Mouse (Mus musculus): Measurements from ENCODE around the gene Als2cl. TPM values are rescaled to one million over a fixed set of nuclear protein-coding genes. Genes with fewer than 3 reads are reported as not detected.

The Als2cl gene
- polyA plus RNA-seq, 1 experiment = 145 TPM

- Histone ChIP-seq H3K4me3 (ENCODE audit: control insufficient read depth, insufficient read depth, low read length) (no peak overlapping the region), H3K4me1 (replicated peaks; ENCODE audit: control insufficient read depth, insufficient read depth, low read length) (peaks cover 84% of the 10 kb centered on the region), H3K36me3 (ENCODE audit: control insufficient read depth, insufficient read depth, low read length) (peaks cover 25% of the 10 kb centered on the region), H3K27me3 (ENCODE audit: control insufficient read depth, insufficient read depth, low read length) (no peaks in the 10 kb centered on the region), H3K27ac (ENCODE audit: control insufficient read depth, insufficient read depth, low read length) (peak overlapping the region; percentile 56; the same call in 1 of the 2 replicates)
- no peak for TF ChIP-seq POLR2A (IDR thresholded peaks at IDR 0.05; ENCODE audit: control insufficient read depth, extremely low read depth, insufficient read depth, low read length, poor library complexity)
- no peak for TF ChIP-seq CTCF (IDR thresholded peaks at IDR 0.05; ENCODE audit: borderline replicate concordance, control insufficient read depth, extremely low read depth, insufficient read depth, low read length, poor library complexity)
- DNase-seq = no peak
- 97% methylated on average over 14 of the region's 14 CpGs for WGBS
Observed at GRCm38 (mm10) chr9:110888935-110889334, 9.3 kb downstream of the Als2cl start.

DNA sequence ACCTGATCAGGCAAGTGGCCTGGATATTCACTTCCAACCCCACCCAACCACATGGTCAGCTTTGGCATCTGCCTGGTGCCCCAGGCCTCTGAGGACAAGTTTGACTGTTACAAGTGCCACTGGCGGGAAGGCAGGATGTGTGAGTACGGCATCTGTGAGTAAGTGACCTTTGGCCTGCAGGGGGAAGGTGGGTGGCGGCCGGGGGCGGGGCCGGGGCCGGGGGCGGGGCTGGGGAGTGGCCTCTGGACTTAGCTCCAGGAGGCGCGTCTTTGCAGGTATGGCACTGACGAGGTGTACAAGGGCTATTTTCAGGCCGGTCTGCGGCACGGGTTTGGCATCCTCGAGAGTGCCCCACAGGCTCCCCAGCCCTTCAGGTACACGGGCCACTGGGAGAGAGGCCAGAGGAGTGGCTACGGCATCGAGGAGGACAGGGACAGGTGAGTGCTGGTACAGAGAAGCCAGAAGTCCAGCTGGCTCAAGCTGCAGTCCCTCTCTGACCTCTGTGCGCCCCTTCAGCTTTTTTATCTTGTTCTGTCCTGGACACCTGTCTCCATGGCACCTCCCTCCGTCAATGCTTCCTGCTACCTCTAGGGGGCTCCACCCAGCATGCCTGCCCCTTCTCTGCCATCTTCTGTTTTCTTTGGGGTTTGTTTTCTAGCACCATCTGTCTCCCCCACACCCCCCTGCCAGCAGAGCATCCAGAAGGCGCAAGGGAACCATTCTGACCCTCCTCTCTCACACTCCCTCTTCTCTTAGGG, 10.5 kb downstream of the Als2cl start:
- DNase-seq = peak; percentile 3
- H3K4me3 ChIP-seq (ENCODE audit: control insufficient read depth, insufficient read depth, low read length) = no peak overlapping the region
- no peak overlapping the region for H3K27ac ChIP-seq (ENCODE audit: control insufficient read depth, insufficient read depth, low read length)
- H3K27me3 ChIP-seq (ENCODE audit: control insufficient read depth, insufficient read depth, low read length) = no peaks in the 10 kb centered on the region
- peaks cover 87% of the 10 kb centered on the region for H3K4me1 ChIP-seq (replicated peaks; ENCODE audit: control insufficient read depth, insufficient read depth, low read length)
- peaks cover 25% of the 10 kb centered on the region for H3K36me3 ChIP-seq (ENCODE audit: control insufficient read depth, insufficient read depth, low read length)
- TF ChIP-seq CTCF (IDR thresholded peaks at IDR 0.05; ENCODE audit: borderline replicate concordance, control insufficient read depth, extremely low read depth, insufficient read depth, low read length, poor library complexity) = peak; percentile 17; the same call in 1 of the 2 replicates
- TF ChIP-seq POLR2A (IDR thresholded peaks at IDR 0.05; ENCODE audit: control insufficient read depth, extremely low read depth, insufficient read depth, low read length, poor library complexity) = no peak
- 86% methylated on average over 21 of the region's 21 CpGs for WGBS

GRCm38 (mm10) chr9:110891077-110891828, 11.6 kb downstream of the Als2cl start:
- no peak overlapping the region for H3K4me3 ChIP-seq (ENCODE audit: control insufficient read depth, insufficient read depth, low read length)
- no peak for TF ChIP-seq CTCF (IDR thresholded peaks at IDR 0.05; ENCODE audit: borderline replicate concordance, control insufficient read depth, extremely low read depth, insufficient read depth, low read length, poor library complexity)
- H3K27ac ChIP-seq (ENCODE audit: control insufficient read depth, insufficient read depth, low read length) = no peak overlapping the region
- no peaks in the 10 kb centered on the region for H3K27me3 ChIP-seq (ENCODE audit: control insufficient read depth, insufficient read depth, low read length)
- DNase-seq = no peak
- peaks cover 87% of the 10 kb centered on the region for H3K4me1 ChIP-seq (replicated peaks; ENCODE audit: control insufficient read depth, insufficient read depth, low read length)
- peaks cover 22% of the 10 kb centered on the region for H3K36me3 ChIP-seq (ENCODE audit: control insufficient read depth, insufficient read depth, low read length)
- 53% methylated on average over 12 of the region's 12 CpGs for WGBS

GRCm38 (mm10) chr9:110892552-110892951, 12.9 kb downstream of the Als2cl start:
- Histone ChIP-seq H3K27ac (ENCODE audit: control insufficient read depth, insufficient read depth, low read length) (no peak overlapping the region), H3K4me1 (replicated peaks; ENCODE audit: control insufficient read depth, insufficient read depth, low read length) (peaks cover 88% of the 10 kb centered on the region), H3K27me3 (ENCODE audit: control insufficient read depth, insufficient read depth, low read length) (no peaks in the 10 kb centered on the region), H3K36me3 (ENCODE audit: control insufficient read depth, insufficient read depth, low read length) (peaks cover 21% of the 10 kb centered on the region), H3K4me3 (ENCODE audit: control insufficient read depth, insufficient read depth, low read length) (no peak overlapping the region)
- over 99% methylated on average over 3 of the region's 3 CpGs for WGBS
- TF ChIP-seq CTCF (IDR thresholded peaks at IDR 0.05; ENCODE audit: borderline replicate concordance, control insufficient read depth, extremely low read depth, insufficient read depth, low read length, poor library complexity) (no peak), POLR2A (IDR thresholded peaks at IDR 0.05; ENCODE audit: control insufficient read depth, extremely low read depth, insufficient read depth, low read length, poor library complexity) (no peak)
- DNase-seq = no peak

DNA sequence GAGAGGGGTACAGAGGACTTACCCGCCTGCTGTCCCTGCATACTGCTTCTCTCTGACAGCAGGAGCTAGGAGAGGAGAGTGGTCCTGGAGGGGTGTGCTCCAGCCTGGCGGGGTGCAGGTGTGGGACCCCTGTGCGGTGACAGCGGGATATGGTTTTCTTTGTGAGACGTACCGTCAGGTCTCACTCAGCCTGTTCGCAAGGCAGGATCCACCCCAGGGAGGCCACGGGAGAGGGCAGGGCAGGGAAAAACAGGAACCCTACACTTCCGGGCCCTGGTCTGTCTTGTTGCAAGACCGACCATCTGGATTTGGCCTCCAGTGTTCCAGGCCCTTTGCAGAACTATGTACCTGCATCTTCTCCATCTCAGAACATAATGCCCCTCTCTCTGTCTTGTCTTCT, 13.8 kb downstream of the Als2cl start:
- Histone ChIP-seq H3K27ac (ENCODE audit: control insufficient read depth, insufficient read depth, low read length) (no peak overlapping the region), H3K36me3 (ENCODE audit: control insufficient read depth, insufficient read depth, low read length) (peaks cover 26% of the 10 kb centered on the region), H3K4me1 (replicated peaks; ENCODE audit: control insufficient read depth, insufficient read depth, low read length) (peaks cover 89% of the 10 kb centered on the region), H3K4me3 (ENCODE audit: control insufficient read depth, insufficient read depth, low read length) (no peak overlapping the region), H3K27me3 (ENCODE audit: control insufficient read depth, insufficient read depth, low read length) (no peaks in the 10 kb centered on the region)
- no peak for DNase-seq
- WGBS = 70% methylated on average over 10 of the region's 10 CpGs
- TF ChIP-seq CTCF (IDR thresholded peaks at IDR 0.05; ENCODE audit: borderline replicate concordance, control insufficient read depth, extremely low read depth, insufficient read depth, low read length, poor library complexity) (no peak), POLR2A (IDR thresholded peaks at IDR 0.05; ENCODE audit: control insufficient read depth, extremely low read depth, insufficient read depth, low read length, poor library complexity) (no peak)

DNA sequence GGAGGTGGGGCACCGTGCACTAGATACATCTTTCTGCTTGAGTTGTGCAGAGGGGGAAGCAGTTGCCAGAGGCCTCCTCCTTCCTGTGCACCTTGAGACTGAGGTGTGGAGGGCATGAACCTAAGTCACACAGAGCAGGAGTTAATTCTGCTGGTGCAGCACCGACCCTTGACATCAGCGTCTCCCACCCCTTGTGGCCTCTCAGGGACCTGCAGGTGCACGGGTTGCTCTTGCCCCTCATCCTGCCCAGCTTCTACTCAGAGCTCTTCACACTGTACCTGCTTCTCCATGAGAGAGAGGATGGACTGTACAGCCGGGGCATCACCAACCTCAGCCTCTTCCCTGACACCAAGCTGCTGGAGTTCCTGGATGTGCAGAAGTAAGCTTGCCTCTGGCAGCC, 15.8 kb downstream of the Als2cl start:
- TF ChIP-seq POLR2A (IDR thresholded peaks at IDR 0.05; ENCODE audit: control insufficient read depth, extremely low read depth, insufficient read depth, low read length, poor library complexity) = no peak
- TF ChIP-seq CTCF (IDR thresholded peaks at IDR 0.05; ENCODE audit: borderline replicate concordance, control insufficient read depth, extremely low read depth, insufficient read depth, low read length, poor library complexity) = peak; percentile 59; the same call in 1 of the 2 replicates
- Histone ChIP-seq H3K36me3 (ENCODE audit: control insufficient read depth, insufficient read depth, low read length) (peaks cover 13% of the 10 kb centered on the region), H3K4me3 (ENCODE audit: control insufficient read depth, insufficient read depth, low read length) (peak overlapping the region; percentile 22; the same call in 1 of the 2 replicates), H3K27me3 (ENCODE audit: control insufficient read depth, insufficient read depth, low read length) (no peaks in the 10 kb centered on the region), H3K4me1 (replicated peaks; ENCODE audit: control insufficient read depth, insufficient read depth, low read length) (peaks cover 87% of the 10 kb centered on the region), H3K27ac (ENCODE audit: control insufficient read depth, insufficient read depth, low read length) (peak overlapping the region; percentile 96)
- DNase-seq = peak; percentile 85
- 31% methylated on average over 5 of the region's 5 CpGs for WGBS
